In the genomic region with DNA sequence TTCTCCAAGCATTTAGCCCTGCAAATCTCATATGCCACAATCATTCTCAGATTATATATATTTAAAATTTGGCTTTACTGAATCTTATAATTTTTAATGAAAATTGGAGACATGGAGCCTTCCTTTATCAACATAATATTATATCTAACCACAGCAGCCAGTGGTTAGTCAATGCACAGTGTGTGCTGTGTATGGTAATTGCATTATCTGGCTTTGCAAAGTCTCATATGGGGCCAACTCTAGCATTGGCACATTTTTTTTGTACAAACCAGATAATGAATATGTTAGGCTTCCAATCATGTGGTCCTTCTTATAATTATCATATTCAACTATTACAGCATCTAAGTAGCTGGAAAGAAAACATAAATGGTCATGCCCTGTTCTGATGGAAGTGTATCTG, we compare ENCODE assay signal across 17 mouse cellular contexts.
"Had no signal": no experiment of that assay in that cellular context is flagged by ENCODE, and none has a peak within 500 bp of the region (broad histone marks: within the 10 kb centered on the region; RNA-seq: fewer than 3 reads in every experiment).

No protein-coding gene starts in this region.

- H3K4me3 ChIP-seq: neural tube, embryonic 12.5 days; neural tube, embryonic 13.5 days; neural tube, embryonic 15.5 days; stomach, embryonic 15.5 days had no signal

- H3K27me3 ChIP-seq: neural tube, embryonic 12.5 days; neural tube, embryonic 13.5 days; neural tube, embryonic 15.5 days; stomach, embryonic 15.5 days had no signal

- H3K9me3 ChIP-seq: neural tube, embryonic 12.5 days; neural tube, embryonic 13.5 days; neural tube, embryonic 15.5 days; stomach, embryonic 15.5 days had no signal

- H3K27ac ChIP-seq: neural tube, embryonic 12.5 days; neural tube, embryonic 13.5 days; neural tube, embryonic 15.5 days; stomach, embryonic 15.5 days; stomach, postnatal 0 days had no signal

- H3K9ac ChIP-seq: neural tube, embryonic 12.5 days; neural tube, embryonic 13.5 days; neural tube, embryonic 15.5 days; stomach, embryonic 15.5 days had no signal

- H3K36me3 ChIP-seq: neural tube, embryonic 12.5 days; neural tube, embryonic 13.5 days; neural tube, embryonic 15.5 days; stomach, embryonic 15.5 days had no signal

- H3K4me2 ChIP-seq: neural tube, embryonic 12.5 days; neural tube, embryonic 13.5 days; neural tube, embryonic 15.5 days; stomach, embryonic 15.5 days had no signal

- H3K4me1 ChIP-seq: neural tube, embryonic 12.5 days; neural tube, embryonic 13.5 days; neural tube, embryonic 15.5 days; stomach, embryonic 15.5 days had no signal

- DNase-seq: retina, postnatal 1 day; right cerebral cortex, adult 18-20 months; right cerebral cortex, postnatal 14 days; right cerebral cortex, postnatal 25 days; right cerebral cortex, postnatal 4 days; spleen, adult 18-20 months; thymus, adult 18-20 months; thymus, adult 2 months; thymus, postnatal 14 days; thymus, postnatal 25 days; thymus, postnatal 36 days; thymus, postnatal 4 days had no signal
